Mouse (Mus musculus) CD8-positive naive resting alpha-beta T cell, adult 2 months (primary cell): ENCODE measurements at regions not wholly inside any gene's neighbourhood (a gene's known extent, or its start where the extent isn't known, plus 50 kb on each side); places are given as distances from the start of the nearest gene placed in this dataset.
"Not testable (repeated sequence)": the region's sequence is repeated elsewhere in the genome, so short reads cannot be mapped to it uniquely, and the experiment has no call there.

Experiments used
- DNase-seq, 2 experiments: peaks; one replicate each; pipeline ENCODE4 v3.0.0; 2022; ENCODE audit warnings: low read depth in 2 of 2, low spot score in 2 of 2

GRCm38 (mm10) chr17:13488608-13489324 lies 134.4 kb downstream of the Tcp10c start:
- DNase-seq, result no peak

- not testable (repeated sequence) for DNase-seq
Observed at GRCm38 (mm10) chr17:13492239-13492638, 137.9 kb downstream of the Tcp10c start.

DNA sequence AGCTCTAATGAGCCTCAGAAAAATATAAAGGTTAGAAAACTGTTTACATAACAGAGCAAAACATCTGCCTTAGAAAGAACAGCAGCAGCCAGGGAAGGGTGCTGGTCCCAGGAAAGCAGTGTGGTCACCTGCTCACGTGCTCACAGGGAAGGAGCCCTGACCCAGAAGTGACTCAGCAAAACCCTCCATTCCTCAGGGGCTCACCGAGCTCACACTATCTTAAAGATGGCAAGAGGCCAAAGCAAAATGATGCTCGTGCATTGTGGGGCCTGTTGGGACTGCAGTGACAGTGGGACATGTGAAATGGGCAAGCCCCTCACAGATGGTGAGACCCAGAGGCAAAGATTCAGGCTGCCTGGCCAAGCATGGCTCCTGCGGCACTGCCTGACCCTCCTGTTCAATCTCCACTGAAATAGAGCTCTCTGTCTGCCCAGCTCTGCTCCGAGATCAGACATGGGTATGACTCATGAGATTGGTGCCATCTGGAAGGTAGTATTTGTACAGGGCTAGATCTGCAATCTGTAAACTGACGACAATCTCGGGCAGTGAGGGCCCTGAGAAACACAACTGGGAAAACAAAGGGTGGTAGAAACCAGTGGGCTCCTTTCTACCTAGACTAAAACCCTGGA lies 138.4 kb downstream of the Tcp10c start:
- not testable (repeated sequence) for DNase-seq

- DNase-seq, result not testable (repeated sequence)
Observed at GRCm38 (mm10) chr17:13493866-13494265, 139.5 kb downstream of the Tcp10c start.

DNA sequence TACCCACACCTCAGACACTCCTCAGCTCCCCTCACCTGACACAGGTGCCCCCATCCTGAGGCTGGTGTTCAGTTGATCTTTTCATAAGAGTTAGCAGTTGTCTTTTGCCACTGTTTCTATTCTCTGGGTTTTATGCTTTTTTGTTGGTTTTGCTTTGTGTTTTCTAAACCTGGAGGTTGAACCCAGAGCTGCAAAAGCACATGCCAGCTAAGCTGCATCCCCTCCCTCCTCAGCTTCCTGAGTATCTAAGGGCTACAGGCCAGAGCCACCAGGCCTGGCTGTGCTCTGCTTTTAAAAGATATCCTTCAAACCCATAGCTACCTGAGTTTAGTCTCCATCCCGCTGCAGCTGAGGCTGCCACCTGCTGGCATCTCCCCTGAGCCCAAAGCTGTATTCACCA lies 140.1 kb downstream of the Tcp10c start:
- not testable (repeated sequence) for DNase-seq

GRCm38 (mm10) chr17:13504365-13504764 lies 150.0 kb downstream of the Tcp10c start:
- not testable (repeated sequence) for DNase-seq

GRCm38 (mm10) chr17:13504827-13505268 lies 150.5 kb downstream of the Tcp10c start:
- DNase-seq, result not testable (repeated sequence)

- not testable (repeated sequence) for DNase-seq
Observed at GRCm38 (mm10) chr17:13507397-13508063, 153.2 kb downstream of the Tcp10c start.

DNA sequence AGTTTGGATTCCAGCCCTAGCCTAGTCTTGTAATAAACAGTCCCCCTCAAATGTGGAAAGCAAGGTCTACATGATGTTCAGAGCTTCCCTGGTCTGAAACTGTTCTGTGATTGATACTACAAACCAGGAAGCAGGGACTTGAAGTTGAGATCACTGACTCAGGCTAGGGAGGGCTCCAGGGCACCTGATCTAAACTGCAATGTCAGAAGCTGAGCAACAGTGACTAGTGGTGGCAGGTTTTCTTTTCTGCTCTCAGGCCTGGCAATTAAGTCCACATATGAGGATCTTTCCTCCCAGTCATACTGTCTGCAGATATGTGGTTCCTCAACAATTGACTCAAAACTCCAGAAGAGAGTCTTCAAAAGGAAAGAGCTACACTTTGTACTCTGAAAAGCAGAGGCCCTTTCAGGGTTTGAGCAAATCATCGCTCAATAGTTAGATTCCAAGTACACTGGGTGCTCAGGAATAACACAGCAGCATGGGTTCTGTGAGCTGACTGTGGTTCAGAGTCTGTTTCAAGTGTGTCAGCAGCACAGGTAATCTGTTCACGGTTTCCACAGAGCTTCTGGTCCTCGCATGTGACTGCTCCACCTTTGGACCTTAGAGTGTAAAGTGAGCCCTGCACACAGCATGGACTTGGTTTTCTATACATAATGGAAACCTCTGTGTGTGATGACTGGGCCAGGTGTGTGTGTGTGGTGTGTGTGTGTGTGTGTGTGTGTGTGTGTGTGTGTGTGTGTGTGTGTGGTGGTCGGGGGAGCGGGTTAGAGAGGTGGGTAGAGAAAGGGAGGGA lies 165.2 kb downstream of the Tcp10c start:
- DNase-seq, result not testable (repeated sequence)

- not testable (repeated sequence) for DNase-seq
Observed at GRCm38 (mm10) chr17:13532579-13532978, 178.2 kb downstream of the Tcp10c start.

- no peak for DNase-seq
Observed at GRCm38 (mm10) chr17:13540446-13541241, 186.3 kb downstream of the Tcp10c start.

DNA sequence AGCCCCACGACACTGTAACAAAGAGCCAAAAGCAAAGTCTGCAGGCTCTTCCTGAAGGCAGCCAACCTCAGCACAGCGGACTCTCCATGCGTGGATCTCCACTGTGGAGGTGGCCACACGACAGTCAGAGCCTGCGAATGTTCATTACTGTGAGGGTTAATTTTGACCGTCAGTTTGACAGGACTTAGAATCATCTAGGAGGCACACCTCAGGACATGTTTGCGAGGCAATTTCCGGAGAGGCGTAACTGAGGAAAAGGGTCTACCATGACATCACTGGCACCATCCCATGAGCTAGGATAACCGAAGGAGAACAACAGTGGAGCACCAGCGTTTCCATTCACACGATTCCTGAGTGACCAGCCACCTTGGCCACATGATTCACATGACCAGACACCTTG lies 186.9 kb downstream of the Tcp10c start:
- no peak for DNase-seq

- no peak for DNase-seq
Observed at GRCm38 (mm10) chr17:13542261-13542660, 187.9 kb downstream of the Tcp10c start.

DNA sequence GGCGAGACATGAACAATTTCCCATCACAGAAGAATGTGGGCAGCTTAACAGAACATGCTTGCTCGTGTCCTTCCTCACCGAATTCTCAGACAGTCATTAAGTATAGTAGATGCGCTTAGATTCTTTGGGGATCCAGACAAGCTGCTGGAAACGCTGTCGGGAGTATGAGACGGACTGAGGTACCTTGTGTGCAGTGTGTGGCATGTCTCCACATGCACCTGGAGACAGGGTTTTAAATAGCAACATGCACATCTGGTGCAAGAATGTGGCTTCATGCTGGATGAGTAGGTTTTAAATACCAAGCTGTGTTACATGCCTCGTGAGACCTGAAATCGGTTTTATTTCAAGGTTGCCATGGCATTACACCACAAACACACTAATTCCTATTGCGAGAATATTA lies 188.5 kb downstream of the Tcp10c start:
- DNase-seq, result no peak

DNA sequence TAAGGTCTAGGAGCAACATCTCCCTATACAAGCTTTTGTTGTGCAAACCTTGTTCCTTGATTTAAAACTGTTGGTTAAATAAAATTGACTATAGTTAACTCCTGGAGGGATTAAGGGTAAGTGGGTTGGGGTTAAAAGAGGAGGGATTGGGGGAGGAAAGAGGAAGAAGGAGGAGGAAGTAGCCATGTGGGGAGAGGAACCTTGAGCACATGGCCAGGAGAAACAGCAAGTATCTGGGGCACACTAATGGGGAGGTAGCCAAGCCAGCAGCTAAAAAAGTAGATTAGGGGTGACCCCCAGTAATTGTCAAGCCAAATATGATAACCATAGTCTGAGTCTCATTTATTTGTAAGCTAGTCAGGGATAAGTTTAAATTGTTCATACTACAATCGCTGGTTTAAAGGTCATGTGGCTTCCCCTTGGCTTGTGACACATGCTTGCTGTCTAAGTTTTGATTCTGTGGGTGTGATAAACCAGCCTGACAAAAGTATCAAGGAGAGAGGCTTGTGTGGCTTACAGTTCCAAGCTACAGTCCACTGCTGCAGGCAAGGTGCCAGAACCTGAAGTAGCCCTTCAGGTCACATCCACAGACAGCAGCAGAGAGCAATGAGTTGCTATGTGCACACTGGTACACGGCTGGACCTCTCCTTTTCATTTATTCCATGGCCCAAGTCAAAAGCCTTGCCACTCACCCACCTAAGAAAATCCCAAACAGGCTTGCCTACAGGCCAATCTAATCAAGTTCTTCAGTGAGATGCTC lies 189.8 kb downstream of the Tcp10c start:
- DNase-seq, result no peak

DNA sequence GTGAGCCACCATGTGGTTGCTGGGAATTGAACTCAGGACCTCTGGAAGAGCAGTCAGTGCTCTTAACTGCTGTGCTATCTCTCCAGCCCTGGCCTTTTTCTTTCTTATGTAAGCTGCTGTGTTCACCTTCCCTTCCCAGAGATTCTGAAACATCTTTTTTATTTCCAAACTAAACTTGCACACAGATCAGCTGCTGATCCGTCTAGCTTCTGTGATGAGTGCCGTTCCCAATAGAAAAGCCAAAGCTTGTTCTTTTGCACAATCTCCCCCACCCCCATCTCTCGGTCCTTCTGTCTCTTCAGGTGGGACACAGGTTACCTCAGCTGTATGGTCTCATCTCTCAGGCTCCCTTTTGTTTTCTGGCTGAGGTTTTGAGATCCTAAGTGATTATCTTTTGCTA lies 191.9 kb downstream of the Tcp10c start:
- DNase-seq, result no peak

DNA sequence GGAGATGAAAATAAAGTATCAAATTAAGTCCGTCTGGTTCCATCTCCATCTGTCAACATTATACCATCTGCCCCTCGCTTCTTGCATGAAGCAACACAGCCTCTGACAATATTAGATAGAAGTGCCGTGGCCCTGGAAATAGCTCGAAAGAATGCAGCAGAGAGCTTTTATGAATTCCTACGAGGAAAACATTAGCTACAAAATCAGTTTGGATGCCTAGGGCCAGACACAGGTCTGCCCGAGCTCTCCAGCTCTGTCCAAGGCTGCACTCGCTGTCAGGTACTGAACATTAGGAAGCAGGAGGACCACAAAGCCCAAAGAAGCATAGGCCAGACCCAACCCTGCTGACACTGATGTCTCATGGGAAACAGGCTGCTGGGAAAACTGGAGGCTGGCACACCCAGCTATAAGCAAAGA lies 192.3 kb downstream of the Tcp10c start:
- DNase-seq, result no peak

DNA sequence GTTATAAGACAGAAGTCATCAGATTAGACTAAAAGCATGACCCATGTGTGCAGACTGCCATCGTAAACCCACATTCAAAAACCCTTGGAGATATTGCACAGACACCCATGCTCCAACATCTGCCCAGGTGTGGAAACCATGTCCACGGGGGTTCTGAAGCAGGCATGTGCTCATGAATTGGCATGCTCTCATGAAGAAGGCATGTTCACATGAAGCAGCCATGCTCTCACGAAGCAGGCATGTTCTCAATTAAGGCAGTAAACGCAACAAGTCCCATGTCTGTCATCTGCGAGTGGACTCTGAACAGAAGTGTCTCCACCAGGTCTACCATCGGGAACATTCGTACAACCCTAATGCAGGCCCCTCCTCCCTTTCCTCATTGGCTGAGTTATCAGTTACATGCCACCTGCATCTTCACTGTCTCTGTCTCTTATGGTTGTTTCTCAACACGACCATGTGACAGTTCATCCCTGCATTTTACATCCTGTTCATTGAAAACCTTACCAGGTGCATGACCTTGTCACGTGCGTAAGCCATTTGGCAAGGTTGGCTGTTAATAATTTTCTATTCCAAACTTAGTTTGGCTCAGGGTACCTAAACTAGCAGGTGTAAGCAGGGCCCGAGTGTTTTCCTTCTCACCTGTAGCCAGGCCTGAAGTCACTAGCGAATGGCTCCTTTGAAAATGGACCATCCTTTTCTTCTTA lies 193.4 kb downstream of the Tcp10c start:
- DNase-seq, result no peak
